Mouse (Mus musculus) liver, embryonic 18 days (tissue): ENCODE data around the gene Olfr1087. TPM values are rescaled to one million over a fixed set of nuclear protein-coding genes. Genes with fewer than 3 reads are reported as not detected.

Source experiments
- polyA plus RNA-seq: library from polyadenylated mRNA; depleted of rRNA; stranded (reverse); fragments of >200 nt; gene quantifications from 2 replicates; pipeline ENCODE4 v1.2.3, GENCODE M21; 2012; rRNA removed

Gene Olfr1087
- not detected in 2 replicates for polyA plus RNA-seq

DNA sequence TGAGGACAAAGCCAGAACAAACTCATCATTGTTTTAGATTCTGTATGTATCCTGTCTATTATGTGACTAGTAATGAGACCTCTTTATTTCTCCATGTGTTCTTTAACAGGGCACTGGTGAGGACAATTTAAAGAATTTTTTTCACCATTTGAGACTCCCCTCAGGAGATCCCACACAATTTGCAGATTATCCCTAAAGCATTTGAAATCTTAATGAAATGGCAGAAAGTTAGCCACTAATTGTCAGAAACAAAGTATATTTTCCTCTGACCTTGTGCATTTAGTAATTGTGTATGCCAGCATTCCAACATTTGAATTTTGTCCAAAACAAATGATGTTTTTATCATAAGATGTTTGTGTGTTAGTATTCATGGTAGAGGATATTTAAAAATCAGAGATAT lies at the start of gene Olfr1087:
Gene Olfr1087 (minus strand): TSS at position 101 of the 400 bp plus-strand sequence.

DNA sequence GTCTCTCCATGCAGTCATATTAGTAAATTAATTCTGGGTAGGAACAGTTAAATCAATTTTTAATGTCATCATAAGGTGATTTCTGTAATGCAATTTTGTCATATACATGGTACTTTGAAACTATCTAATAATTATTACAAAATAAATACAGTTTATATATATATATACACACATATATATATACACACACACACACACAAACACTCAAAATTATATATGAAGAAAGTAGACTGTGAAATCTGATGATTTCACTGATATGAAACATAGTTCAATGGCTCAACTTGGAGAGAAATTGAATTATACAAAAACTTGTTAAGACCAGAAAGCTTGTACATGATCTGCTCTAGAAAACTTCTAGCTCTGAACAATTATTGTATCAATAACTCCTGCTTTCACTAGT lies 35.4 kb upstream of the Olfr1087 start, which contains the start of gene Olfr1089:
Gene Olfr1089 (minus strand): TSS at position 101 of the 400 bp plus-strand sequence.

GRCm38 (mm10) chr2:86679992-86680391 lies 18.2 kb downstream of the Olfr1087 start, which contains the start of gene Olfr1086:
Olfr1086 (minus strand) TSS chr2:86680092.

DNA sequence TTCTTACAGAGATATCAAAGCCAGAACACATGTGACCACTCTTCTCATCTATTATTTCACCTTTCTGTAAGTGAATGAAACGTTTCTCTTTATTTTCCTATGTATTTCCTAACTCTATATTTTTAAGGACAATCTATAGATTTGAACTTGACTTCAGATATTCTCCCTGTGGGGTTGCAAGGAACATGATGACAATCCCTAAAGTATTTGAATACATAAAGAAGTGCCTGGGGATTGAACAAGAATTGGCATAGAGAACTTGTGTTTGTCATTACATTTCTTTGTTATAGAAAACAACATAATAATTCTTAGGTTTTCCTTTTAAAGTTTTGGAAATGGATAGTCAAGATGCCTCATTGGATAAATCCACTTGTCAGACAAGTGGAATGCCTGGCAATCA lies 36.3 kb downstream of the Olfr1087 start, which contains the start of gene Olfr1085:
Gene Olfr1085 (minus strand): TSS at position 101 of the 400 bp plus-strand sequence.

DNA sequence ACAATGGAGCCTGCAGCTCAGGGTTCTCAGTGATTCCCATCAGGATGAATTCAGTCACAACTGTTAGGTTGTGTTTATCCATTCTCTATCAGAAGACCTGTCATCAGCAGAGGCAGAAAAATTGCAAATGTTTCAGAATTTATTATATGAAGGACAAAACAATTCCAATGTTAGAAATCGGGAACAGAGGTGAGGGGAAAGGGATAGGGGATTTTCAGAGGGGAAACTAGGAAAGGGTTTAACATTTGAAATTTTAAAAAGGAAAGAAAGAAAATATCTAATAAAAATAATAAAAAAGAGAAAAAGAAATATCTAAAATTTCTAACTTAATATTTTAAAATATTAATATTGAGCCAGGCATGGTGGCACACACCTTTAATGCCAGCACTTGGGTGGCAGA lies 58.6 kb downstream of the Olfr1087 start, which contains the start of gene Olfr1084:
Gene Olfr1084 (minus strand): TSS at position 101 of the 400 bp plus-strand sequence.

Other genes starting within 250 kb of the Olfr1087 start
- gene Olfr1065, start 247.8 kb downstream of the Olfr1087 start, polyA plus RNA-seq, result not detected in 2 replicates
- gene Olfr1066, start 242.1 kb downstream of the Olfr1087 start, polyA plus RNA-seq, result not detected in 2 replicates
- not detected in 2 replicates for gene Olfr228, start 211.0 kb downstream of the Olfr1087 start, polyA plus RNA-seq
- not detected in 2 replicates for gene Olfr1076, start 189.9 kb downstream of the Olfr1087 start, polyA plus RNA-seq
- not detected in 2 replicates for gene Olfr1079, start 155.9 kb downstream of the Olfr1087 start, polyA plus RNA-seq
- not detected in 2 replicates for gene Olfr1080, start 140.2 kb downstream of the Olfr1087 start, polyA plus RNA-seq
- gene Olfr1082, start 99.4 kb downstream of the Olfr1087 start, polyA plus RNA-seq, result not detected in 2 replicates
- gene Olfr1084, start 58.7 kb downstream of the Olfr1087 start, polyA plus RNA-seq, result not detected in 2 replicates
- gene Olfr1085, start 36.4 kb downstream of the Olfr1087 start, polyA plus RNA-seq, result not detected in 2 replicates
- gene Olfr1086, start 18.3 kb downstream of the Olfr1087 start, polyA plus RNA-seq, result not detected in 2 replicates
- not detected in 2 replicates for gene Olfr1089, start 35.3 kb upstream of the Olfr1087 start, polyA plus RNA-seq
- not detected in 2 replicates for gene Olfr1090, start 60.6 kb upstream of the Olfr1087 start, polyA plus RNA-seq
- gene Olfr1093, start 84.1 kb upstream of the Olfr1087 start, polyA plus RNA-seq, result not detected in 2 replicates
- gene Olfr141, start 111.6 kb upstream of the Olfr1087 start, polyA plus RNA-seq, result not detected in 2 replicates
- not detected in 2 replicates for gene Olfr1094, start 126.3 kb upstream of the Olfr1087 start, polyA plus RNA-seq
- gene Olfr1095, start 153.3 kb upstream of the Olfr1087 start, polyA plus RNA-seq, result not detected in 2 replicates
- not detected in 2 replicates for gene Gm13723, start 176.4 kb upstream of the Olfr1087 start, polyA plus RNA-seq
- gene Olfr1097, start 193.8 kb upstream of the Olfr1087 start, polyA plus RNA-seq, result not detected in 2 replicates
- gene Olfr1098, start 226.2 kb upstream of the Olfr1087 start, polyA plus RNA-seq, result not detected in 2 replicates